Mouse (Mus musculus) macrophage (primary cell): ENCODE data around the gene Tbc1d30. TPM values are rescaled to one million over a fixed set of nuclear protein-coding genes. Genes with fewer than 3 reads are reported as not detected.

ENCODE experiments used
- H3K27ac ChIP-seq: fragments of 350-480 bp; formaldehyde crosslinking; 2 replicates; pipeline ENCODE4 v1.9.0; 2021
- H3K36me3 ChIP-seq: fragments of 350-480 bp; formaldehyde crosslinking; 2 replicates; pipeline ENCODE4 v1.9.0; 2021; ENCODE audit errors: inconsistent target
- H3K4me3 ChIP-seq: fragments of 350-480 bp; formaldehyde crosslinking; 2 replicates; pipeline ENCODE4 v1.9.0; 2021; ENCODE audit errors: inconsistent target
- H3K79me2 ChIP-seq: fragments of 350-480 bp; formaldehyde crosslinking; 2 replicates; pipeline ENCODE4 v1.9.0; 2021; ENCODE audit errors: inconsistent target
- whole genome bisulfite sequencing: methylation state at CpG from one replicate; pipeline ENCODE4 v1.1.7; 2026; ENCODE audit warnings: inconsistent platforms; ENCODE audit not compliant: missing documents; 5-methylcytosine and 5-hydroxymethylcytosine counted together
- polyA plus RNA-seq: library from polyadenylated mRNA; stranded (reverse); fragments of 250-400 nt; gene quantifications from 3 replicates; pipeline ENCODE4 v1.2.4, GENCODE M21; 2018; ENCODE audit warnings: inconsistent platforms

Gene Tbc1d30
- polyA plus RNA-seq, 1 experiment from 2014 or later: 0.59 TPM

GRCm38 (mm10) chr10:121289970-121290681 is 61.0 kb downstream of the Tbc1d30 start:
- WGBS: 45% methylated on average over 2 of the region's 4 CpGs
- Histone ChIP-seq H3K4me3 (no peak overlapping the region), H3K27ac (no peak overlapping the region), H3K79me2 (no peaks in the 10 kb centered on the region), H3K36me3 (no peaks in the 10 kb centered on the region)

GRCm38 (mm10) chr10:121282926-121283325 is 68.2 kb downstream of the Tbc1d30 start:
- Histone ChIP-seq H3K79me2 (no peaks in the 10 kb centered on the region), H3K36me3 (no peaks in the 10 kb centered on the region), H3K4me3 (no peak overlapping the region), H3K27ac (no peak overlapping the region)
- 89% methylated on average over 6 of the region's 6 CpGs for WGBS

GRCm38 (mm10) chr10:121282436-121282835 is 68.6 kb downstream of the Tbc1d30 start:
- H3K27ac ChIP-seq: no peak overlapping the region
- WGBS: 49% methylated on average over 11 of the region's 11 CpGs

GRCm38 (mm10) chr10:121280943-121281342 is 70.1 kb downstream of the Tbc1d30 start:
- Histone ChIP-seq H3K36me3 (no peaks in the 10 kb centered on the region), H3K27ac (no peak overlapping the region), H3K4me3 (no peak overlapping the region), H3K79me2 (no peaks in the 10 kb centered on the region)
- 89% methylated on average over 11 of the region's 11 CpGs for WGBS

More at GRCm38 (mm10) chr10:121282436-121282835, 68.6 kb downstream of the Tbc1d30 start:
- H3K36me3 ChIP-seq: no peaks in the 10 kb centered on the region
- no peak overlapping the region for H3K4me3 ChIP-seq
- no peaks in the 10 kb centered on the region for H3K79me2 ChIP-seq

- no peak overlapping the region for H3K27ac ChIP-seq
- WGBS: 100% methylated on average over 2 of the region's 2 CpGs
- no peaks in the 10 kb centered on the region for H3K79me2 ChIP-seq
- H3K36me3 ChIP-seq: no peaks in the 10 kb centered on the region
- H3K4me3 ChIP-seq: no peak overlapping the region
These were observed 74.0 kb downstream of the Tbc1d30 start for GRCm38 (mm10) chr10:121277022-121277471.

- WGBS: 14% methylated on average over 1 of the region's 1 CpGs
- no peak overlapping the region for H3K4me3 ChIP-seq
- no peak overlapping the region for H3K27ac ChIP-seq
- no peaks in the 10 kb centered on the region for H3K79me2 ChIP-seq
- H3K36me3 ChIP-seq: no peaks in the 10 kb centered on the region
These were observed 76.1 kb downstream of the Tbc1d30 start for GRCm38 (mm10) chr10:121274964-121275363.

GRCm38 (mm10) chr10:121271002-121271401 is 80.1 kb downstream of the Tbc1d30 start:
- no peaks in the 10 kb centered on the region for H3K79me2 ChIP-seq
- no peaks in the 10 kb centered on the region for H3K36me3 ChIP-seq
- WGBS: 89% methylated on average over 8 of the region's 8 CpGs
- H3K27ac ChIP-seq: no peak overlapping the region
- H3K4me3 ChIP-seq: no peak overlapping the region

- WGBS: 15% methylated on average over 8 of the region's 8 CpGs
- Histone ChIP-seq H3K36me3 (no peaks in the 10 kb centered on the region), H3K27ac (peak overlapping the region; percentile 73), H3K4me3 (no peak overlapping the region), H3K79me2 (no peaks in the 10 kb centered on the region)
These were observed 82.3 kb downstream of the Tbc1d30 start for GRCm38 (mm10) chr10:121268771-121269170.

- Histone ChIP-seq H3K79me2 (no peaks in the 10 kb centered on the region), H3K4me3 (no peak overlapping the region), H3K36me3 (no peaks in the 10 kb centered on the region), H3K27ac (peak overlapping the region; percentile 68)
- 20% methylated on average over 7 of the region's 7 CpGs for WGBS
These were observed 86.9 kb downstream of the Tbc1d30 start for GRCm38 (mm10) chr10:121264204-121264575.

- Histone ChIP-seq H3K79me2 (no peaks in the 10 kb centered on the region), H3K36me3 (no peaks in the 10 kb centered on the region), H3K27ac (peak overlapping the region; percentile 68), H3K4me3 (no peak overlapping the region)
- WGBS: 37% methylated on average over 21 of the region's 21 CpGs
These were observed 87.4 kb downstream of the Tbc1d30 start for GRCm38 (mm10) chr10:121263520-121264203.

GRCm38 (mm10) chr10:121262206-121262605 is 88.9 kb downstream of the Tbc1d30 start:
- H3K4me3 ChIP-seq: no peak overlapping the region
- no peaks in the 10 kb centered on the region for H3K79me2 ChIP-seq
- 97% methylated on average over 8 of the region's 8 CpGs for WGBS
- H3K27ac ChIP-seq: no peak overlapping the region
- H3K36me3 ChIP-seq: no peaks in the 10 kb centered on the region

GRCm38 (mm10) chr10:121261036-121261592 is 90.0 kb downstream of the Tbc1d30 start:
- Histone ChIP-seq H3K27ac (no peak overlapping the region), H3K4me3 (no peak overlapping the region), H3K36me3 (no peaks in the 10 kb centered on the region), H3K79me2 (no peaks in the 10 kb centered on the region)
- WGBS: 94% methylated on average over 6 of the region's 6 CpGs

- no peak overlapping the region for H3K27ac ChIP-seq
- H3K36me3 ChIP-seq: no peaks in the 10 kb centered on the region
- 27% methylated on average over 17 of the region's 17 CpGs for WGBS
- H3K79me2 ChIP-seq: no peaks in the 10 kb centered on the region
- H3K4me3 ChIP-seq: no peak overlapping the region
These were observed 94.8 kb downstream of the Tbc1d30 start for GRCm38 (mm10) chr10:121256115-121256825.

GRCm38 (mm10) chr10:121255465-121255864 is 95.6 kb downstream of the Tbc1d30 start:
- Histone ChIP-seq H3K79me2 (no peaks in the 10 kb centered on the region), H3K27ac (no peak overlapping the region), H3K4me3 (no peak overlapping the region), H3K36me3 (no peaks in the 10 kb centered on the region)
- WGBS: 92% methylated on average over 5 of the region's 5 CpGs
